Mouse (Mus musculus) olfactory bulb, adult 2 months (tissue): ENCODE data around the gene Gspt1. TPM values are rescaled to one million over a fixed set of nuclear protein-coding genes. Genes with fewer than 3 reads are reported as not detected.

ENCODE experiments used
- H3K27ac ChIP-seq: fragments of 200-500 bp; 2 replicates; pipeline ENCODE4 v1.5.1; 2012; ENCODE audit warnings: low read depth, low read length; ENCODE audit not compliant: insufficient read depth
- H3K4me1 ChIP-seq: fragments of 200-500 bp; 2 replicates; pipeline ENCODE4 v1.6.1; 2012; ENCODE audit warnings: low read length; ENCODE audit not compliant: control insufficient read depth, insufficient read depth
- H3K4me3 ChIP-seq: fragments of 200-500 bp; 2 replicates; pipeline ENCODE4 v1.5.1; 2012; ENCODE audit warnings: mild to moderate bottlenecking, low read depth, low read length, moderate library complexity; ENCODE audit not compliant: insufficient read depth
- CTCF ChIP-seq: fragments of 200-500 bp; IDR thresholded peaks from 2 replicates; pipeline ENCODE4 v1.5.1; 2012; ENCODE audit warnings: low read depth, mild to moderate bottlenecking, low read length, moderate library complexity; ENCODE audit not compliant: insufficient read depth
- POLR2A ChIP-seq: fragments of 200-500 bp; IDR thresholded peaks from 2 replicates; pipeline ENCODE4 v1.6.1; 2012; ENCODE audit warnings: mild to moderate bottlenecking, low read depth, low read length, moderate library complexity; ENCODE audit not compliant: insufficient read depth
- WGBS: fragments of 180-500 bp; shearing (Covaris S2); methylation state at CpG from one replicate; pipeline ENCODE4 v1.1.7; 2018; 5-methylcytosine and 5-hydroxymethylcytosine counted together
- polyA plus RNA-seq: library from polyadenylated mRNA; stranded (reverse); fragments of >200 nt; gene quantifications from 2 replicates; pipeline ENCODE4 v1.2.4, GENCODE M21; 2012; ENCODE audit warnings: low replicate concordance; ENCODE audit not compliant: missing spikeins, insufficient read depth, insufficient read length

The Gspt1 gene
- polyA plus RNA-seq, 1 experiment: not detected

DNA sequence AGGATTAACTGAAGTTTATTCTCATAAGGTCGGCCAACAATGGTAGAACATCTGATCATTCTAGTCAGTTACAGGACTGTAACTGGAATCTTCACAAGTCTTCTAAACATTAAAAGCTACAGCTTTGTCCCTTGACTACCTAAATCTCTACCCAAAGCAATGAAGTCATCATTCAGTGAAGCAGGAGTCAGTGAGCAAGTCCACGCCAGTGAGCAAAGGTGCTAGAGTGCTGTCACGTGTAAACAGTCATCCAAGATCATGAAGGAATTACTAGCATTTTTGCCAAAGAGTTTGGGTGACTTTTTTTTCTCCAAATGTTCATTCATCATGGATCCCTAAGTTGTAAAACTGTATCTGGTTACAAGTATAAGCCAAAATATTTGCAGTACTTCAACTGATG is 36.3 kb downstream of the Gspt1 start:
- no peak overlapping the region for H3K4me3 ChIP-seq
- TF ChIP-seq POLR2A: no peak
- no peak for TF ChIP-seq CTCF
- H3K27ac ChIP-seq: no peak overlapping the region
- WGBS: 83% methylated on average over 3 of the region's 3 CpGs
- no peaks in the 10 kb centered on the region for H3K4me1 ChIP-seq

DNA sequence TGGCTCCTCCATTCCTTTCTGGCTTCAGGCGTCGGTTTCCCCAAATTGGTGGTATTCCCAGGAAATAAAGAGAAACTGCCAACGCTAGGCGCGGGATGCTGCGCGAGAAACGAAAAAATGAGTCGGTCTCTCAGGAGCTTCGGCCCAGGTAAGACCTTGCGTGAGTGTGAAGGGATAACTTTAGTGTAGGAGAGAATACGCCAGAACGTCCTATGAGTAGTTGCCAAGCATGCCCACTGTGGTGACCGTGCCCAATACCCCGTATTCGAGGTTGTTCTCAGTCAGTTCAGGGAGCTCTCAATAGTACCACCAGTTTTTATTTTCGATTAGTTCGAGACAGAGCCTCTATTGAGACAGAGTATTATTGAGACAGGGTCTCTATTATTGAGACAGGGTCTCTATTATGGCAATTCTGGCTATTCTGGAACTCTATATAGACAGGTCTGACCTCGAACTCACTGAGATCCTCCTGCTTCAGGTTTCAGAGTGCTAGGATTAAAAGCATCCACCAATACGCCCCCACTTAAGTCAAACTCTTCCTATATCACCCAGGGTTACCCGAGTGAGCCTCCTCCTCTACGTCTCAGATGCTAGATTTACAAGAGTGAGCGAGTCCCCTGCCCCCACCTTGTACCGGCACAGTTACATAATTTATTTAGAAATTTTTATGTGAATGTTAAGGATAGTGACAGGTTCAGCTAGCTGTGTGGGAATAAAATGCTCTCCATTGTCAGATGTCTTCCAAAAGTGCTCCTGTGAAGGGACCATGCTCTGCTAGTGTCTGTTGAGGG is 50.3 kb downstream of the Gspt1 start:
- 4% methylated on average over 24 of the region's 24 CpGs for WGBS
- Histone ChIP-seq H3K27ac (no peak overlapping the region; the same call in 1 of the 2 replicates), H3K4me3 (peak overlapping the region; percentile 86), H3K4me1 (no peaks in the 10 kb centered on the region)
- TF ChIP-seq CTCF (no peak), POLR2A (no peak)

DNA sequence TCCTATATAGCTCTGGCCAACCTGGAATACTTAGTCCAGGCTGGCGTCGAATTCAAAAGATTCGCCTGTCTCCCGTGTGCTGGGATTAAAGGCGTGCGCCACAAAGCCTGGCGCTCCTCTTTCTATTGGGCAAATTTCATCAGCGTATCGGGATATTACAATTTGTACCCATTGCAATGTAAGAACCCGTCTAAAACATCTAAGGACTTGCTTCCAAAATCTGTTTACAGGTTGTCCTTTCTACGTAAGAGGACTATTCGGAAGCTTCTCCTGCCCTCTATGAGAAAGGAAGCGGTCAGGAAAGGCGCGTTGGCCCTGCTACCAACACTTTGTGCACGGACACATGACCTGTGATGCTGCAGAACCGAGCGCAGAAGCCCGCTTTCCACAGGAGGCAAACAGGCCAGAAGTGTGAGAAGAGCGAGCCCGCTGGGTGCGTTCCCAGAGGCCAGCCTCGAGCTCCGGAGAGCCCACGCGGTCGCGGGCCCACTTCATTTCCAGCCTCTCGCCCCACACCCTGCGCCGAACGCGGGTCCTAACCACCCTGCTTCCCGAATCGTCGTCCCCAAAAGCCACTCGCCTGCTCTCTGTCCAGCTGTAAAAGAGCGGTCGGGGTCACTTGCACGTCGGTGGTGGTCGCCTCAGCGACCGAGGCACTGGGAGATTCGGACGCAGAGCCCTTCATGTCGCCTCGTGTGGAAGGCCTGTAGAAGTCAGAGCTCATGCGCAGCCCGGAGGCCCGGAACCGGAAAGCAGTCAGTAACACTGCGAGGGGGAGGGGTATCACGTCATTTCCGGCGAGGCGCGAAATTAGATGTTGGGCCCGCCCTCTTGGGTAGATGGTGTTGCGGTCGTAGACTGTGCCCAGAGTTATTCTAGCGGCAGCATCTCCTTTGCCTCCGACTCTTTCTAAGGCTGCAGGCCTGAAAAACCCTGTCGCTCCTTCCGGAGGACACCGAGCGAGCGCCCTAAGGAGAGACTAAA is 51.3 kb downstream of the Gspt1 start, which contains the start of gene Rsl1d1:
TSS of gene Rsl1d1 (minus strand) at position 761 of the 984 bp plus-strand sequence.
- H3K27ac ChIP-seq: peak within 1 kb of the TSS; percentile 47
- no peaks in the 10 kb centered on the region for H3K4me1 ChIP-seq
- peak; percentile 82 for TF ChIP-seq POLR2A
- TF ChIP-seq CTCF: no peak
- under 1% methylated on average over 68 of the region's 68 CpGs for WGBS
- peak within 1 kb of the TSS; percentile 86 for H3K4me3 ChIP-seq

DNA sequence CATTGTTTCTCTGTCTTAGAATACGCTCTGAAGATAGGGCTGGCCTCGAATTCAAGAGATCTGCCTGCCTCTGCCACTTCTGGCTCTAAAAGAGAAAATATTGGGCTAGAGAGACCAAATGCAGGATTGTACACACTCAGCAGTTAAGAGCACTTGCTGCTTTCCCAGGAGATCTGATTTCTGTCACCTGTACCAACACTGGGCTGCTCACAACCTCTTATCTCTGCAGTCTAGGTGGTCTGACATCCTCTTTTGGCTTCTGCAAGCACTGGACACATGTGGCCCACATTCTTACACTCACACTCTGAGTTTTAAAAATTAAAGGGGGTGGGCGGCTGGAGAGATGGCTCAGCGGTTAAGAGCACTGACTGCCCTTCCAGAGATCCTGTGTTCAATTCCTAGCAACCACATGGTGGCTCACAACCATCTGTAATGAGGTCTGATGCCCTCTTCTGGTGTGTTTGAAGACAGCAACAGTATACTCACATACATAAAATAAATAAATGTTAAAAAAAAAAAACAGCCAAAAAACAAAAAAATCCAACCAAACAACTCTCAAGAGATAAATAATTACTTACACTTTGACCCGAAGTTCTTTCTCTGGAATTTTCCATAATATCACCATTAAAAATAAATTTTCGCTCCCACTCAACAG is 52.3 kb downstream of the Gspt1 start:
- no peak overlapping the region for H3K4me3 ChIP-seq
- TF ChIP-seq POLR2A (no peak), CTCF (no peak)
- H3K27ac ChIP-seq: no peak overlapping the region
- 71% methylated on average over 6 of the region's 6 CpGs for WGBS
- no peaks in the 10 kb centered on the region for H3K4me1 ChIP-seq

DNA sequence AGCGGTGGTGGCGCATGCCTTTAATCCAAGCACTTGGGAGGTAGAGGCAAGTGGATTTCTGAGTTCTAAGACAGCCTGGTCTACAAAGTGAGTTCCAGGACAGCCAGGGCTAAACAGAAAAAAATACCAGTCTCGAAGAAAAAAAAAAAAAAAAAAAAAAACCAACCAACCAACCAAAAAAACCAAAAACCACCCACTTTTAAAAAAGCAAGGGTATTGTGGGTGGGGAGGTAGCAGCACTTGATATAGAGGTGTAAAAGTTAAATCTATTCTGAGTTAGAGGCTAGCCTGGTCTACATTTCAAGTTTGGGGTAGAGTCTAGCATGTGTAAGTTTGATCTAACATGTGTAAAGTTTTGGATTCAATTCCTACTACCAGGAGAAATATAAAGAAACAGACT is 53.9 kb downstream of the Gspt1 start:
- Histone ChIP-seq H3K4me3 (no peak overlapping the region), H3K4me1 (no peaks in the 10 kb centered on the region), H3K27ac (no peak overlapping the region)
- WGBS: 87% methylated on average over 3 of the region's 3 CpGs
- TF ChIP-seq POLR2A (no peak), CTCF (no peak)

DNA sequence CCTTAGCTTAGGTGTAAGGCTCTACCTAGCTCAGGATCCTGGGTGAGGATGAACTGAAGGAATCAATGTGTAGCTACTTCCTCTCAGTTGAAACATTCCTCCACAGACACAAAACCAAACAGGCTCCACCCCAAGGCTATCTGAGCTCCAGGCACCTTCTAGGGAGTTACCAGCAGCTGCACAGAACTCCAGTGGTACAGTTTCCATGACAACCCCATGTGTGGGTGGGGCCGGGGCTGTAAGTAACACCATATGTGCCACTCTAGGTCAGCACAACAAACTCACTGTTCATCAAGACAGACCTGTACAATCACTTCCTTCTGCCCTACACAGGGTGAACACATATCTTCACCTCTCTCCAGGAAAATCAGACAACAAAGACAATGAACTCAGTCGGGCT is 55.7 kb downstream of the Gspt1 start:
- 63% methylated on average over 2 of the region's 2 CpGs for WGBS
- H3K4me3 ChIP-seq: no peak overlapping the region
- H3K27ac ChIP-seq: no peak overlapping the region
- H3K4me1 ChIP-seq: no peaks in the 10 kb centered on the region
- no peak for TF ChIP-seq CTCF
- TF ChIP-seq POLR2A: no peak

DNA sequence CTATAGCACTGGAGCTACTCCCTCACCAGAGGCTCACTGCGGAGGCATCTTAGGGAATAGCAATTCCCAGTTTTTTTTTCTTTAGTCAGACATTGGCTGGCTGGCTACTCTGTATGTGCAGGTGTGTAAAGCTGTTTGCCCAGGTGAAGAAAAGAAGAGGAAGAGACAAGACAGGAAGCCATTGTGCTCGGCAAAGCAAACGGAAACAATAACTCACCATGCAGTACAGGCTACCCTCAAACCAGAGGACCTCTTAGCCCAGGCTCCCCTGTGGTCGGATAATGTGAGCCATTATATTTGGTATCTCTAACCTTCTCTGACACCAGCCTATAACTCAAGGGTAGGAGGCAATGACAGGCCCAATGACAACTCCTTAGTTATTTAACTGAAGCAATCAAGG is 57.1 kb downstream of the Gspt1 start:
- WGBS: 87% methylated on average over 4 of the region's 4 CpGs
- TF ChIP-seq CTCF (no peak), POLR2A (no peak)
- Histone ChIP-seq H3K4me1 (no peaks in the 10 kb centered on the region), H3K27ac (no peak overlapping the region), H3K4me3 (no peak overlapping the region)

DNA sequence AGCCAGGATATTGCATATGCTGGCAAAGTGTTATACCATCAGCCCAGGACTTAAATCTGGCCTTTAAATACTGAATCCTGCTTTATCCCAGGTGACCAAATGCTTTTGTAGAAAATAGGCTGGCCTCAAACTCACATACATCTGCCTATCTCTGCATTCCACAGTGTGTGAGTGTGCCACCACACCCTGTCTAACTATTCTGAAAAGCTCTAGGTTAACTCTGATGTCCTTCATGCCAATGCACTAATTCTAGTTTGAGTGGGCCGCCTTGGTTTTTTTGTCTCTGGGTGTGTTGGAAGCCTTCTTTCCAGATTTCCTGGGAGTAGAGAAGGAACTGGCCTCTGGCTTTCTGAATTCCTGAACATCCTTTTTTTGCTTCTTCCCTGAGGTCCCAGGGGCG is 60.9 kb downstream of the Gspt1 start:
- Histone ChIP-seq H3K4me1 (no peaks in the 10 kb centered on the region), H3K4me3 (no peak overlapping the region), H3K27ac (no peak overlapping the region)
- WGBS: 96% methylated on average over 2 of the region's 2 CpGs
- no peak for TF ChIP-seq POLR2A
- no peak for TF ChIP-seq CTCF
